Mouse (Mus musculus): ENCODE measurements at regions not wholly inside any gene's neighbourhood (a gene's known extent, or its start where the extent isn't known, plus 50 kb on each side); places are given as distances from the start of the nearest gene placed in this dataset.
"Not testable (repeated sequence)": the region's sequence is repeated elsewhere in the genome, so short reads cannot be mapped to it uniquely, and the experiment has no call there.

- no peak for DNase-seq (ENCODE audit: low spot score in 2 of 2)
Observed at GRCm38 (mm10) chr10:117465058-117465660, 85.3 kb upstream of the Cpsf6 start.

GRCm38 (mm10) chr10:117464331-117464730, 84.5 kb upstream of the Cpsf6 start:
- DNase-seq (ENCODE audit: low spot score in 2 of 2) = not testable (repeated sequence)

- no peak for DNase-seq (ENCODE audit: low spot score in 2 of 2)
Observed at GRCm38 (mm10) chr10:117463636-117464035, 83.8 kb upstream of the Cpsf6 start.

- DNase-seq (ENCODE audit: low spot score in 2 of 2) = no peak
Observed at GRCm38 (mm10) chr10:117462921-117463320, 83.1 kb upstream of the Cpsf6 start.

- no peak for DNase-seq (ENCODE audit: low spot score in 2 of 2)
Observed at GRCm38 (mm10) chr10:117461791-117462516, 82.1 kb upstream of the Cpsf6 start.

- no peak for DNase-seq (ENCODE audit: low spot score in 2 of 2)
Observed at GRCm38 (mm10) chr10:117461261-117461660, 81.4 kb upstream of the Cpsf6 start.

- DNase-seq (ENCODE audit: low spot score in 2 of 2) = no peak
Observed at GRCm38 (mm10) chr10:117460366-117460730, 80.5 kb upstream of the Cpsf6 start.

- no peak for DNase-seq (ENCODE audit: low spot score in 2 of 2)
Observed at GRCm38 (mm10) chr10:117459651-117460365, 80.0 kb upstream of the Cpsf6 start.

- no peak for DNase-seq (ENCODE audit: low spot score in 2 of 2)
Observed at GRCm38 (mm10) chr10:117459041-117459475, 79.2 kb upstream of the Cpsf6 start.

- no peak for DNase-seq (ENCODE audit: low spot score in 2 of 2)
Observed at GRCm38 (mm10) chr10:117458271-117459040, 78.6 kb upstream of the Cpsf6 start.

GRCm38 (mm10) chr10:117457701-117457950, 77.8 kb upstream of the Cpsf6 start:
- no peak for DNase-seq (ENCODE audit: low spot score in 2 of 2)

- DNase-seq (ENCODE audit: low spot score in 2 of 2) = no peak
Observed at GRCm38 (mm10) chr10:117456904-117457700, 77.3 kb upstream of the Cpsf6 start.

GRCm38 (mm10) chr10:117456427-117456826, 76.6 kb upstream of the Cpsf6 start:
- DNase-seq (ENCODE audit: low spot score in 2 of 2) = no peak

GRCm38 (mm10) chr10:117455595-117456302, 75.9 kb upstream of the Cpsf6 start:
- peak; percentile 60 to 67 for DNase-seq (ENCODE audit: low spot score in 2 of 2)

- DNase-seq (ENCODE audit: low spot score in 2 of 2) = no peak
Observed at GRCm38 (mm10) chr10:117454711-117455591, 75.1 kb upstream of the Cpsf6 start.

- DNase-seq (ENCODE audit: low spot score in 2 of 2) = no peak
Observed at GRCm38 (mm10) chr10:117454171-117454500, 74.3 kb upstream of the Cpsf6 start.

- no peak for DNase-seq (ENCODE audit: low spot score in 2 of 2)
Observed at GRCm38 (mm10) chr10:117453406-117454170, 73.8 kb upstream of the Cpsf6 start.

GRCm38 (mm10) chr10:117452190-117452950, 72.6 kb upstream of the Cpsf6 start:
- DNase-seq (ENCODE audit: low spot score in 2 of 2) = no peak
